Mouse (Mus musculus) liver, adult 2 months (tissue): ENCODE results near the gene Anapc16.

Experiments
- CTCF ChIP-seq: fragments of 200-500 bp; IDR thresholded peaks from 2 replicates; pipeline ENCODE4 v1.5.1; 2011; ENCODE audit warnings: low read depth, low read length, control low read depth
- POLR2A ChIP-seq: fragments of 200-500 bp; IDR thresholded peaks from 2 replicates; pipeline ENCODE4 v1.6.1; 2011; ENCODE audit warnings: low read length, control low read depth; ENCODE audit not compliant: insufficient read depth; ENCODE audit errors: extremely low read depth

DNA sequence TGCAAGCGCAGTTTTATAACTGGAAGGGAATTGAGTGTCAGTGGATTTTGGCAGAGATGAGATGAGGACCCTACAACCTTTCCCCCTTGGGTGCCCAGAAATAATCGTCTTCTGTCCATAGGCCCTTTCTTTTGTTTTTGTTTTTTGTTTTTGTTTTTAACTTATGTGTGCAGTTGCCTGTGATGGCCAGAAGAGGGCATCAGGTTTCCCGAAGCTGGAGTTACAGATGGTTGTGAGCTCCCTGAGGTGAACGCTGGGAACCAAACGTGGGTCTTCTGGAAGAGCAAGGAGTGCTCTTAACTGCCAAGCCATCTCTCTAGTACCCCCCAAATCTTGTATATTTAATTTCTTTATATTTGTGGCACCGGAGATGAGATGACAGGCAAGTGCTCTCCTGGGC lies 36.2 kb downstream of the Anapc16 start:
- peak; percentile 28; the same call in 1 of the 2 replicates for TF ChIP-seq CTCF
- TF ChIP-seq POLR2A, result no peak
